Mouse (Mus musculus) adrenal gland, adult 8-10 months (tissue): ENCODE results near the gene Zfp239. TPM values are rescaled to one million over a fixed set of nuclear protein-coding genes. Genes with fewer than 3 reads are reported as not detected.

Source experiments
- DNase-seq: peaks from one replicate; pipeline ENCODE4 v3.0.0; 2022
- total RNA-seq, 4 experiments: library from RNA; stranded (reverse); gene quantifications; 2 replicates each; pipeline ENCODE4 v1.2.4; 2022

Zfp239 gene
- total RNA-seq, 4 experiments from 2014 or later, result 1.9 to 5.6 (median 5.0) TPM

- peak; percentile 99 for DNase-seq
Measured at GRCm38 (mm10) chr6:117879408-117880115, 17.7 kb downstream of the Zfp239 start.

- no peak for DNase-seq
Measured at GRCm38 (mm10) chr6:117880394-117880838, 18.5 kb downstream of the Zfp239 start.

GRCm38 (mm10) chr6:117881229-117881628, 19.3 kb downstream of the Zfp239 start:
- no peak for DNase-seq

- no peak for DNase-seq
Measured at GRCm38 (mm10) chr6:117881997-117882396, 20.1 kb downstream of the Zfp239 start.

- no peak for DNase-seq
Measured at GRCm38 (mm10) chr6:117885943-117886342, 24.0 kb downstream of the Zfp239 start.

- no peak for DNase-seq
Measured at GRCm38 (mm10) chr6:117888032-117888431, 26.1 kb downstream of the Zfp239 start.

GRCm38 (mm10) chr6:117888642-117889096, 26.8 kb downstream of the Zfp239 start:
- DNase-seq, result no peak

- no peak for DNase-seq
Measured at GRCm38 (mm10) chr6:117890257-117890656, 28.4 kb downstream of the Zfp239 start.

GRCm38 (mm10) chr6:117891369-117892160, 29.7 kb downstream of the Zfp239 start:
- DNase-seq, result no peak

GRCm38 (mm10) chr6:117892386-117892785, 30.5 kb downstream of the Zfp239 start:
- no peak for DNase-seq

- DNase-seq, result no peak
Measured at GRCm38 (mm10) chr6:117893435-117893834, 31.5 kb downstream of the Zfp239 start.

GRCm38 (mm10) chr6:117897800-117898199, 35.9 kb downstream of the Zfp239 start:
- DNase-seq, result no peak

- no peak for DNase-seq
Measured at GRCm38 (mm10) chr6:117900126-117901080, 38.5 kb downstream of the Zfp239 start, which contains the start of gene Hnrnpf. TSS of gene Hnrnpf (plus strand) at chr6:117900324.

- DNase-seq, result no peak
Measured at GRCm38 (mm10) chr6:117901510-117902402, 39.9 kb downstream of the Zfp239 start.

GRCm38 (mm10) chr6:117902556-117902955, 40.7 kb downstream of the Zfp239 start:
- no peak for DNase-seq

GRCm38 (mm10) chr6:117903836-117904235, 41.9 kb downstream of the Zfp239 start:
- DNase-seq, result no peak

GRCm38 (mm10) chr6:117905260-117905930, 43.5 kb downstream of the Zfp239 start:
- no peak for DNase-seq

- no peak for DNase-seq
Measured at GRCm38 (mm10) chr6:117906015-117906531, 44.2 kb downstream of the Zfp239 start.

- DNase-seq, result peak; percentile 98
Measured at GRCm38 (mm10) chr6:117906590-117907271, 44.8 kb downstream of the Zfp239 start.
